Mouse (Mus musculus) 3T3-L1 (cell line): ENCODE data around the gene 4930578C19Rik.
"Not testable (repeated sequence)": the region's sequence is repeated elsewhere in the genome, so short reads cannot be mapped to it uniquely, and the experiment has no call there.

Experiments used
- DNase-seq: peaks from one replicate; pipeline ENCODE4 v3.0.0-alpha.2; 2015; ENCODE audit warnings: low read depth, low spot score

4930578C19Rik gene

DNA sequence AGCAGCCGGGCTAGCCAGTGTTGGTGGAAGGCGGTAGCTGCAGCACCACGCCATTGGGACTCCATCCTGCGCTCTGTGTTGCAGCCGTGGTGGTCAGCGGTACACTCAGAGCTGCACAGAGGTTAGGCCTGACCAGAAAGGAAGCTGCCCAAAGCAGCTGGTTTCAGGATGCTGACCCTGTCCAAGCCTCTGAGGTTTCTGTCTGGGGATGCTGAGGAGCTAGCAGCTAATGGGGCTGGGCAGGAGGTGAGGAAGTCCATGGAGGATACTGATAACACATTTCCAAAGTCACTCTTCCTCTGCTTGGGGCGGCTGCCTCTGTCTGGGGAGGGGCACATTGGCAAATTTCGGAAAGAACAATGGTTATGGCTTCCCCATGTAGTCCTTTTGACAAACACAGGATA lies at the start of gene 4930578C19Rik:
Gene 4930578C19Rik (minus strand): TSS at position 200 of the 404 bp plus-strand sequence.
- DNase-seq = no peak

DNA sequence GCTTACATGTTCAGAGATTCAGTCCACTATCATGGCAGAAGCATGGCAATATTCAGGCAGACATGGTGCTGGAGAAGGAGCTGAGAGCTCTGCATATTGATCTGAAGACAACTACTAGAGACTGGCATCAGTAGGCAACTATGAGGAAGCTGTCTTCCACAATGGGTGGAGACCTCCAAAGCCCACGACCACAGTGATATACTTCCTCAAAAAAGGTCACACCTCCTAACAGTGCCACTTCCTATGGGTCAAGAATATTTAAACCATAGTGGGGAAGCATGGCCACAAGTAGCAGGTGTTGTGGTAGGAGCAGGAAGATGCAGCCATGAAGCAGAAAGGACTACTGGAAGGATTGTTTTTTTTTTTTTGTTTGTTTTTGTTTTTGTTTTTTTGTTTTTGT lies 6.5 kb upstream of the 4930578C19Rik start:
- DNase-seq = no peak

DNA sequence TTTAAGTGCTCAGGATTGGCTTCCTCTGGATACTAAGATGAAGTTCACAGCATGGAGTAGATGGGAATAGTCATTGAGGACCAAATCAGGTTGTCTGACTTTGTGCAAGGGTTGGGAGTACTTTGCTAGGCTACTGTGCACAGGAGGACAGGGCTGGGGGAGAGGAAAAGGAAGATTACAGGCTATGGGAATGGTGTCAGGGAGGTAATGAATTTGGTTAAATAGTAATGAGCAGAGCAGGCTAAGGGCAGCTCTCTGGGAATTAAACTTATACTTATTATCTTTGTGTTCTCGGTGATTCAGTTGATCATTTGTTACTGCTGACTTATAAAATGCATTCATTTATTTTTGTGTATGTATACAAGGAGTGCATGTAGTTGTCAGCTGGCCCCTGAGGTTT lies 1.7 kb upstream of the 4930578C19Rik start:
- no peak for DNase-seq

DNA sequence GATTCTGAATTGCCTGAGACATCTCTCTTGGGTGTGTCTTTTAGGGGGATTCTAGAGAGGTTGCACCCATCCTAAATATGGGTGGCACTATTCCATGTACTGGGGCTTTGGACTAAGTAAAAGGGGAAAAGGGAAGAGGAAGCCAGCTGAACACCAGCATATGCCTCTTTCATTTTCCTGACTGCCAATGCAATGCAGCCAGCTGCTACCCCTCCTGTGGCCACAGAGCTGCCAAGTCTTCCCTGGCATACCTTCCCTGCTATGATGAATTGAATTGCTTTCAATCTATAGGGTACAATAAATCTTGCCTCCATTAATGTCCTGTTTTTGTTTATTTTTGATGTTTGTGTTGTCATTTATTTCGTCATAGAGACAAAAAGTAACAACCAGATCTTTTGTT lies 9.6 kb downstream of the 4930578C19Rik start:
- DNase-seq = no peak

DNA sequence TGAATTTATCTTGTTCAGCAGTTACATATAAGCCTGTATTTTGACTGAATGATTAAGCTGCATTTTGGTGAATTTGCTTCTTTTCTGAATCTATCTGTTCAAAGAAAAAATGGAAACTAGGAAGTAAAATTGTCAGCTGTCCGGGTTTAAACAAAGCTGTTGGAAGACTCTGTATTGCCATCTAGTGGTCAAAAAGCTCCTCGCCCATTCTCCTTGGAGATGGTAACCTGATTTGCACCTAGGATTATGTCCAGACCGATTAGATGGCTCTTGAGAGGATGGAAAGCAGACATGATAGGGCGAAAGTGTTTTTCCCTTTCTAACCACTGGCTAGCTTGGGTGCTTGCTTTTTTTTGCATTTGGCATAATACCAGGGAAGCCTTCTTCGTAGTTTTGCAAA lies 19.1 kb downstream of the 4930578C19Rik start:
- DNase-seq = peak; percentile 90

DNA sequence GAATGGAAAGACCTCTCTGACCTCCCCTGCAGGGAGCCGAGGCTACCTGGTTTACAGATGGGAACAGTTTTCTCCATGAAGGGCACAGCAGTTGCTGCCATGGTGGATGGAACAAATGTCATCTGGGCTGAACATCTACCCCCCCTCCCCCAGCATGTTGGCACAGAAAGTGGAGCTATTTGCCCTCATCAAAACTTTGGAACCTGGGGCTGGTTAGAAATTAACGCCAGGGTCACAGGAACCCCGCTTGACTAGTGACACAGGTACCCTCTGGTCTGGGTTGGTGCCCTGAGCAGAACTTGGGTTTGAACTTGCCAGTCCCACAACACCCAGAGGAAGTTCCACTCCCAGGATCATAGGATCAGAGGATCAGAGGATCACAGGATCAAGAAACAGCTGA lies 35.7 kb downstream of the 4930578C19Rik start:
- no peak for DNase-seq

DNA sequence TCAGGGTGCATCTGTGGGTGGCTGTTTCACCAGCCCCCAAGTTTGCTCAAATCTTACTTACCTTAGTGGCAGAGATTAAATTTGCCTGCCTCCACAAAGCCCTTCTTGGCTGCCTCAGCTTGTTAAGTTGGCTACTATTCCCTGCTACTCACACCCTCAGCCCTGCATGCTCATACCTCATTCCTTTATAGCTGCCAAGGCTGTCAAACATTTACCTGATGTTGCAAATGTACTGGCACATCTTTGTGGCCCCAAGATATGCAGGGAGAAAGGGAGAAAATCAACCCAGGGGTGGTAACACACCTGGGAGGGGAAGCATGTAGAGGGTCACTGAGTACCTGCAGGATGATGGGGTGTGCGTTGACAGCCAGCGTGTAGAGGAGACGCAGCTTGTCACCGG lies 38.0 kb downstream of the 4930578C19Rik start:
- no peak for DNase-seq

DNA sequence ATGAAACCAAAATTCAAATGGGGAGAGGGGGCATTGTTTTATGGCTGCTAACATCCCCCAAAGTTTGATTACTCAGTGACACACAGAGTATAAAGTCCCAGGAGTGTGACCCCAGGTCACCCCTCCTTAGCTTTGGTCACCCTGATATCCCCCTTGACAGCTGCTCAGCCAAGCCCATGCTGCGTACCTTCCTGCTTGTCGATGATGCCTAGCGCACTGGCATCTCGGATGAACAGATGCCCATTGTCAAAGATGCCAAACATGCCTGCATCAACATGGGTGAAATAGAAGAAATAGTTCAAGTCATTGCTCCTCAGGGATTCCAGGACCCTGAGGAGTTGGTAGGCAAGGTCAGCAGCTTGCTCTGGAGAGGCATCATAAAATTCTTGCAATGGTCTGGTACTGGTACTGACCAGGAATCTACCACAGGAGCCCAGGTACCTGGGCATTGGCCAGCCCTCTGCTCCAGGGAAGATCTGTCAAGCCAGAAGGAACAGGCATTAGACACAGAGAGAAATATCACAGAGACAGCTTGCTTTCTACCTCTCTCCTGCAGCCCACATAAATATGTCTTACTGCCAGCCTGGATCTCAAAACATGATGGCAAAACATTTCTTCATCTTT lies 40.9 kb downstream of the 4930578C19Rik start:
- no peak for DNase-seq

DNA sequence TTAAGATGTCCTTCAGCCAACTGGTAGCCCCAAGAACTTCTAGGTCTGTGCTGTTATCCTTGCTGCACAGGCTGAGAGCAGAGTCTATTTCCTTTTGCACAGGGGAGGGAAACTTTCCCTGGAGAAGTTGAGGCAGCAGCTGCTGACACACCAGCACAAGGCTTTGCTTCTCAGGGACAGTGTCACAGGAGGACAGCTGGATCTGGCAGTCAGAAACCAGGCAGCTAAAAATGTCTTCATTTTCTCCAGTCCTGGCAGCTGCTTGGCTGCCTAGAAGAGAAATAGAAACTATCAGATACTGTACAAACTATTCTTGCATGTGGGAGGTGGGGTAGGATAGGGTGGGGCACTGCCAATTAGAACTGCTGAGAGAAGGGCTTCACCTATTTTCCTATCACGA lies 42.2 kb downstream of the 4930578C19Rik start:
- DNase-seq = no peak

DNA sequence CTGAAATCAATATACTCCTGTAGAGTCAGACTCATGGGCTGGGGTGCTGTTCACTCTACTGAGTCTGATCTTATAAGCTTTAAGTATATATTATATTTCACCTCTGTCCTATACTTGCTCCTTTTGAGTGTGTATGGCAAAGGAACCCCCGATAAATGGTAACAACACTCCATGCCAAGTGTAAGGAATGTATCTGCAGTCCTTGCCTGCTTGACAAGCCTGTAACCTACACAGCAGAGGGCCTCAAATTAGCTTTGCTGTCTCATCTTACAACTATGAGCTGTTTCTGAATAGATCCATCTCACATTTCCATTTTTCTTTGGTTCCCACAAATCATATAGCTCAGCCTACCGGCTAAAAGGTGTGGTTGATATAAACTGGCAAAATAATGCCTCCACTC lies 46.6 kb downstream of the 4930578C19Rik start:
- no peak for DNase-seq

DNA sequence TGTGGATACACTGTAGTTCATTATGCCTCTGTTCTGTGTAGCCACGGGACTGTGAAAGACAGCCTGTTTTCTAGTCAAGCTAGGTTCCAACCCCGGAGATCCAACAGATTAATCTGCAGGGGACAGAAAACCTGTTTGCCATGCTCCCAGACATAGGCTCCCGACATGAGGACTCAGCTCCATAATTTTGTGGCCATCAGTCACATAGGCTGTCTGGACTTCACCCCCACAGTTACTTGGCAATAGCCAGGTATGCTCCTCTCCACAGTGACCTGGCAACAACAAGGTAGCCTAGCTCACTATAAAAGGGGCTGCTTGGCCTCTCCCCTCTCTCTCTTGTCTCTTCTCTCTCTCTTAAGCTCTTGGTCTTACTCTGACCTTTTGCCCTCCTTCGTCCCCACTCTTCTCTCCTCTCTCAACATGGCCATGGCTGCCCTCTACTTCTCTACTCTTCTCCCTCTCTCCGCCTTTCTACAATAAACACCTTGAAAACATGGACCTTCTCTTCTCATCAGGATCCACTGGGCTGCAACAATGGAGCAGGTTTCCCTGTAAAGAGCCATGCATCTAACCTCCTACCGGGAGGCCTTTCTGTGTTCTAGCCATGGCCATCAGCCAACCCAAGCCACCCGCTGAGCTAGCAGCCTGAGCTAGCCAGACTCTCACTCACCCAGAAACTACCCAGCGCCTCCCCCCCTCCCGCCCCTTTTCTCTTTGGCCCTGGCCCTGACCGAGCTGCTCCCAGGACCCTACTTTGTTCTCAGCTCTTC lies 49.9 kb downstream of the 4930578C19Rik start:
- DNase-seq = no peak

DNA sequence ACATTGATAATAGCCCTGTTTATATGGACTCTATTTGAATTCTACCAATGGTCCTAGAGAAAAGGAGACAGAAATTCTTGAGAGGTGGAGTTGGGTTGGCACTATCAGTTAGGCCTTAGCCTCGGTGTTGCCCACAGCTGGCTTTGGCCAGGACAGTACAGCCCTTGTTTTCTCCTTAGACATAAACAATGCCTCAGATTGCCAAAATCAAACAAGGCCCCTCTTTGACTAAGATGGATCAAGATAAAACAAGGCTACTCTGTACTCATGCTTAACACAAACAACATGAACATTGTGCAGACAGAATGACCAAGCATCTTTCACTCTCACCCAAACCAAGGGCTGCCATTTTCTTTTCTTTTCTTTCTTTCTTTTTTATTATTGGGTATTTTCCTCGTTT lies 51.6 kb downstream of the 4930578C19Rik start:
- no peak for DNase-seq

DNA sequence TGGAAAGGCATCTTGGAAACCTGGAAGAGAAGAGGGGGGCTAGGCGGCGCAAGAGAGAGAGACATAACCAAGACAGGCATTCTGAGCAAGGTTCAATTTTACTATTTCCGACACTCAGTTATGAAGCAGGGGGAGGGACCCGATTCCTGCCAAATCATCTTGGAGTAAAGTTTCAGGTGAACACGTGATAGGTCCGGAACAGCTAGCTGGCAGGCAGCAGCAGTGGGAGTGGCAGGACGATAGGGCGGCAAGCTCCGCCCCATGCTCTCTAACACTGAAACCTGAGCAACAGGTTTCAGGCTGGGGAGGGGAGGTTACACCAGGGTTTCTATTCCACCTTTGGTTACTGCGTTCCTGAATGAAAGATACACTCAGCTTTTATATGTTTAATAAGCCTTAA lies 58.9 kb downstream of the 4930578C19Rik start:
- DNase-seq = no peak

DNA sequence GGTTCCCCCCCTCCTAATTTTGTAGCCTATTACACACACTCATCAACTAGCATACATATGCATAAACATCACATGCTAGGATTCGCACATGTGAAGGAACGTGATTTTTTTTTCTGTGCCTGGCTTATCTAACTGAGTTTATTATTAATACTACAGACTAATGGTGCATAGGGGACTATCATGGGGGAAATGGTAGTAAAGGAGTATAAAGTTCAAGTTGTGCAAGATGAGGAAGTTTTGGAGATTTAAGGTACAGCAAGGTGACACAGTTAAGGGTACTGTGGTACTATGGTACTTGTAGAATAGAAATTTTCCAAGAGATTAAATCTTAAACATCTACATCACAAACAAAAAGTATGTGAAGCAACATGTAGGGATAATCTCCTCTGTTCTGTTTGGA lies 64.5 kb downstream of the 4930578C19Rik start:
- no peak for DNase-seq

DNA sequence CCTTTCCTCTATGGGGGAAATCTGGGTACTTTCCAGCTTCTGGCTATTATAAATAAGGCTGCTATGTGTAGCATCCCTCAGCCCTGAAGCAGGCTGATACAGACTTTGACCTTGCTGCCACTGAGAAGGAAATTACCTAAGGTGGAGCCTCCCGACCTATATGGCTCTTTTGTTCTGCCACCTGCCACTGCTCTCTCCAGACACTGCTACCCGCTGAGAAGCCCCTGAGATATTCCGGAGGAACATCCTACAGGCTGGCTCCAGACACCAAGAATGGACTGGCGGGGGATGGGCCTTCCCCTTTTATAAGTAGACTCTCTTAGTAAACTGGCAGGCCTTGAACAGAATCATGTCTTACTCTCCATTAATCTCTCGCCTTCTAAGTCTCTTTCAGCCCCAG lies 77.0 kb downstream of the 4930578C19Rik start:
- DNase-seq = not testable (repeated sequence)
